Mouse (Mus musculus) G1E (cell line): Measurements from ENCODE around the gene Mxra7.

Source experiments
- CTCF ChIP-seq: IDR thresholded peaks from 2 replicates; pipeline ENCODE4 v1.5.1; 2012; ENCODE audit warnings: low read depth, low read length, inconsistent platforms, mixed read lengths
- GATA2 ChIP-seq: IDR thresholded peaks from 2 replicates; pipeline ENCODE4 v1.6.1; 2012; ENCODE audit warnings: low read depth, low read length, inconsistent platforms, borderline replicate concordance

DNA sequence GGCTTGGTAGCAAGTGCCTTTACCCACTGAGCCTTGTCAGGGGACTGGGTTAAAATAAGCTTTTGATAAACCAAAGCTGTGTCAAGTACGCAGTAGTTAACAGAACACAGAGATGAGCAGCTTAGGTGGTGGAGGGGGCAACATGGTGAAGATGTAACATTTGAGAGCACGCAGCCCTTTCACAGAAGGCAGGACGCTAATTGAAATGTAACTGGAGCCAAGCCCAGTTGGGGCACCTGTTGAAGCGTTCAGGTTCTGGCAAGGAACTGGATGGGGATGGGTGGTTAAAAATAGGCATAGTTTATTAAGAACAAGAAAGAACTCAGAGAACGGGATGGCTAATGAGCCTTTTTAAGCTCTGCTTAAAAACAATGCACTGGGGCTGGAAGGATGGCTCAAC, 28.5 kb downstream of the Mxra7 start:
- no peak for TF ChIP-seq CTCF
- TF ChIP-seq GATA2 = no peak
